Mouse (Mus musculus) limb, embryonic 14.5 days (tissue): Measurements from ENCODE around the gene Trmt13. TPM values are rescaled to one million over a fixed set of nuclear protein-coding genes. Genes with fewer than 3 reads are reported as not detected.

Source experiments
- ATAC-seq: fragments of 200-750 bp; cut with Nextera tagmentation; 2 replicates; pipeline ENCODE4 v1.8.0; 2017; ENCODE audit warnings: low read depth, moderate number of reproducible peaks, moderate TSS enrichment; ENCODE audit not compliant: low FRiP score
- DNase-seq: peaks from one replicate; pipeline ENCODE4 v3.0.0-alpha.2; 2015; ENCODE audit warnings: low spot score
- H3K27ac ChIP-seq: fragments of 300-500 bp; sonication (generic); replicated peaks from 2 replicates; pipeline ENCODE4 v1.5.1; 2014; ENCODE audit warnings: low read depth, mild to moderate bottlenecking, low read length, moderate library complexity, mixed read lengths
- H3K27me3 ChIP-seq: fragments of 300-500 bp; sonication (generic); 2 replicates; pipeline ENCODE4 v1.6.1; 2014; ENCODE audit warnings: low read length, mixed read lengths; ENCODE audit not compliant: control insufficient read depth, insufficient read depth
- H3K36me3 ChIP-seq: fragments of 300-500 bp; sonication (generic); 2 replicates; pipeline ENCODE4 v1.6.1; 2014; ENCODE audit warnings: mild to moderate bottlenecking, low read length, moderate library complexity, mixed read lengths; ENCODE audit not compliant: control insufficient read depth, insufficient read depth
- H3K4me1 ChIP-seq: fragments of 300-500 bp; sonication (generic); 2 replicates; pipeline ENCODE4 v1.6.1; 2014; ENCODE audit warnings: antibody characterized with exemption, low read length, mixed read lengths; ENCODE audit not compliant: control insufficient read depth, insufficient read depth
- H3K4me2 ChIP-seq: fragments of 300-500 bp; sonication (generic); replicated peaks from 2 replicates; pipeline ENCODE4 v1.6.1; 2014; ENCODE audit warnings: low read depth, mild to moderate bottlenecking, low read length, moderate library complexity; ENCODE audit not compliant: severe bottlenecking
- H3K4me3 ChIP-seq: fragments of 300-500 bp; sonication (generic); replicated peaks from 2 replicates; pipeline ENCODE4 v1.5.1; 2014; ENCODE audit warnings: low read length
- H3K9ac ChIP-seq: fragments of 300-500 bp; sonication (generic); 2 replicates; pipeline ENCODE4 v1.6.1; 2014; ENCODE audit warnings: mild to moderate bottlenecking, low read depth, low read length, moderate library complexity; ENCODE audit not compliant: severe bottlenecking
- H3K9me3 ChIP-seq: fragments of 300-500 bp; sonication (generic); 2 replicates; pipeline ENCODE4 v1.6.1; 2016; ENCODE audit warnings: low read length; ENCODE audit not compliant: control insufficient read depth
- POLR2A ChIP-seq: fragments of 200-500 bp; IDR thresholded peaks from 2 replicates; pipeline ENCODE4 v1.8.0; 2012; ENCODE audit warnings: inconsistent platforms, mild to moderate bottlenecking, moderate library complexity, borderline replicate concordance; ENCODE audit not compliant: insufficient read depth, insufficient read length; ENCODE audit errors: extremely low read depth
- whole genome bisulfite sequencing: fragments of 180-500 bp; shearing (Covaris S2); extraction: QIAGEN DNeasy Blood & Tissue Kit; methylation state at CpG from one replicate; pipeline ENCODE4 v1.1.7; 2014; 5-methylcytosine and 5-hydroxymethylcytosine counted together
- polyA plus RNA-seq, 2 experiments: library from polyadenylated mRNA; depleted of rRNA in 1 of 2; stranded (reverse) in 1 of 2; unstranded in 1 of 2; fragments of >200 nt; fragmentation: Nextera tagmentation in 1 of 2; extraction: Ambion mirVana in 1 of 2; gene quantifications; 2 replicates each; pipeline versions ENCODE4 v1.2.1 to v1.2.3; 2012 to 2014

Gene Trmt13
- polyA plus RNA-seq (2012; rRNA removed): 27.7 and 34.9 TPM in 2 replicates
- polyA plus RNA-seq (2014; fragmentation: Nextera tagmentation; extraction: Ambion mirVana): 25.8 and 25.9 TPM in 2 replicates

GRCm38 (mm10) chr3:116614295-116614892, at the start of gene Trmt13:
Gene Trmt13, minus strand, starts transcription at chr3:116614587.
- Histone ChIP-seq H3K9ac (no peak within 1 kb of the TSS), H3K4me3 (no peak within 1 kb of the TSS), H3K4me1 (no peaks in the 10 kb centered on the region), H3K36me3 (peaks cover 40% of the 10 kb centered on the region), H3K4me2 (no peak within 1 kb of the TSS), H3K27ac (no peak within 1 kb of the TSS), H3K9me3 (no peaks in the 10 kb centered on the region), H3K27me3 (no peaks in the 10 kb centered on the region)
- TF ChIP-seq POLR2A: no peak
- DNase-seq (no peak), ATAC-seq (no peak)
- WGBS: 89% methylated on average over 10 of the region's 10 CpGs

GRCm38 (mm10) chr3:116662463-116662863, 48.1 kb upstream of the Trmt13 start, which contains the start of gene Mfsd14a:
Gene Mfsd14a, minus strand, starts transcription at chr3:116662677.
- no peaks in the 10 kb centered on the region for H3K36me3 ChIP-seq
- peak within 1 kb of the TSS; percentile 94 for H3K27ac ChIP-seq
- H3K9me3 ChIP-seq: no peaks in the 10 kb centered on the region
- ATAC-seq: peak; percentile 99
- TF ChIP-seq POLR2A: peak; percentile 74; the same call in 1 of the 2 replicates
- under 1% methylated on average over 33 of the region's 39 CpGs for WGBS
- peaks cover 15% of the 10 kb centered on the region for H3K4me1 ChIP-seq
- peak within 1 kb of the TSS; percentile 92 for H3K4me3 ChIP-seq
- peak within 1 kb of the TSS; percentile 98 for H3K9ac ChIP-seq
- H3K4me2 ChIP-seq: peak within 1 kb of the TSS; percentile 66
- H3K27me3 ChIP-seq: no peaks in the 10 kb centered on the region
- DNase-seq: peak; percentile 96

GRCm38 (mm10) chr3:116661870-116662414, 47.6 kb upstream of the Trmt13 start:
- H3K36me3 ChIP-seq: no peaks in the 10 kb centered on the region
- peak overlapping the region; percentile 66 for H3K4me2 ChIP-seq
- no peaks in the 10 kb centered on the region for H3K9me3 ChIP-seq
- H3K27me3 ChIP-seq: no peaks in the 10 kb centered on the region
- WGBS: under 1% methylated on average over 57 of the region's 68 CpGs
- H3K9ac ChIP-seq: peak overlapping the region; percentile 98
- peak overlapping the region; percentile 94 for H3K27ac ChIP-seq
- ATAC-seq: peak; percentile 85
- TF ChIP-seq POLR2A: no peak
- H3K4me1 ChIP-seq: peaks cover 15% of the 10 kb centered on the region
- peak overlapping the region; percentile 92 for H3K4me3 ChIP-seq
- DNase-seq: no peak

GRCm38 (mm10) chr3:116661288-116661869, 47.0 kb upstream of the Trmt13 start:
- Histone ChIP-seq H3K36me3 (no peaks in the 10 kb centered on the region), H3K4me1 (peaks cover 15% of the 10 kb centered on the region), H3K27me3 (no peaks in the 10 kb centered on the region), H3K9ac (peak overlapping the region; percentile 98), H3K4me3 (peak overlapping the region; percentile 92), H3K9me3 (no peaks in the 10 kb centered on the region), H3K4me2 (peak overlapping the region; percentile 66), H3K27ac (peak overlapping the region; percentile 94)
- TF ChIP-seq POLR2A: no peak
- peak; percentile 14 for DNase-seq
- WGBS: 3% methylated on average over 16 of the region's 16 CpGs
- ATAC-seq: no peak

- WGBS: 86% methylated on average over 13 of the region's 13 CpGs
- TF ChIP-seq POLR2A: no peak
- Histone ChIP-seq H3K9me3 (no peaks in the 10 kb centered on the region), H3K4me3 (no peak overlapping the region), H3K36me3 (no peaks in the 10 kb centered on the region), H3K9ac (peak overlapping the region; percentile 13; the same call in 1 of the 2 replicates), H3K4me1 (peaks cover 15% of the 10 kb centered on the region), H3K27ac (no peak overlapping the region), H3K27me3 (no peaks in the 10 kb centered on the region), H3K4me2 (no peak overlapping the region)
- DNase-seq (no peak), ATAC-seq (no peak)
Observed at GRCm38 (mm10) chr3:116659856-116660430, 45.6 kb upstream of the Trmt13 start.
